In the genomic region with DNA sequence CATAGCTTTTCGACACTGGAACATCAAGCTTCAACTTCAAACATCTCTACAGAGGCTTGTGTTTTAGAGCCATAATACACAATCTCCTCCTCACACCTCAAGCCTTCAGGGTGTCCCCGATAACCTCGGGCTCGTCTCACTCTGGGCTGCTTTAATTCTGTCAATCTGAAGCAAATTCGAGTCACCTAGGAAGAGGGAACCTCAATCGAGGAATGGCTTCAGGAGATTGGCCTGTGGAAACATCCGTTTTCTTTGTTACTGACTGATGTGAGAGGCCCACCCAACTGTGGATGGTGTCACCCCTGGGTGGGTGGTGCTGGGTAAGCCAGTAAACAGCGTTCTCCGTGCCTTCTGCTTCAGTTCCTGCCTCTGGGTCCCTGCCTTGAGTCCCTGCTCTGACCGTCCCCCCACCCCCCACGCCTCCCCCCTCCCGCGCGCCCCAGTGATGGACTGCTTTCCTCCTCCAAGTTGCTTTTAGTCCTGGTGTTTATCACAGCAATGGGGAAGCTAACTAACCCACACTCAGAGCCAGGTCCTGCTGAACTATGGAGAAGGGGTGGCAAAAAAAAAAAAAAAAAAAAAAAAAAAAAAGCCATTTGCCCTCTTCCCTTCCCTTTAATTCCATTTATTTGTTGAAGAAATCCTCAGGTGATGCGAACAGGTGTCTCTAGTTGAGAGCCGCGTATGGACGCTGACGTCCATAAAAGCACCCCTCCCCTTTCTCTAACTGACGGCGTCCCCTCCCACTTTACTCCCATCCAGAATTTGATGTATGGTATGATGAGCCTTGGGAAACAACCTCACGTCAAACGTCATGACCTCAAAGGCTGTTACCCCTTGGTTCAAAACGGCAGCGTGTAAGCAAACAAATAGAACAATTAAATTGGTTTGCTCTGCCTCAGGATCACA, we compare ENCODE assay signal across 10 mouse cellular contexts. TPM values are rescaled to one million over a fixed set of nuclear protein-coding genes. Genes with fewer than 3 reads are reported as not detected.
DNase-seq lines count a peak whose midpoint lies in the region; ATAC-seq and TF ChIP-seq lines count a peak whose summit lies in the region.
"Had no signal": no experiment of that assay in that cellular context is flagged by ENCODE, and none has a peak within 500 bp of the region (broad histone marks: within the 10 kb centered on the region; RNA-seq: fewer than 3 reads in every experiment).

No protein-coding gene starts in this region.

- no peak for DNase-seq in kidney, postnatal 0 days (ENCODE audit: low spot score)
- no peak for DNase-seq in kidney, postnatal 10 days
- no peak for DNase-seq in embryonic facial prominence, embryonic 14.5 days (ENCODE audit: low spot score)
- no peak for DNase-seq in limb, embryonic 10.5 days (ENCODE audit: low spot score)
- DNase-seq in naive thymus-derived CD4-positive, alpha-beta T cell, adult 2 months (ENCODE audit: low read depth): peak; percentile 12
- no peak for DNase-seq in ovary, postnatal 10 days (ENCODE audit: low spot score)
- DNase-seq in urinary bladder, postnatal 14 days (ENCODE audit: low spot score): no peak

- TF ChIP-seq CTCF in kidney, postnatal 0 days (IDR thresholded peaks at IDR 0.05; ENCODE audit: low read depth): no peak

- no peaks in the 10 kb centered on the region for H3K9me3 ChIP-seq in kidney, postnatal 0 days (replicated peaks; ENCODE audit: low read length)
- no peaks in the 10 kb centered on the region for H3K9me3 ChIP-seq in embryonic facial prominence, embryonic 14.5 days (ENCODE audit: control insufficient read depth, low read length)
- no peaks in the 10 kb centered on the region for H3K9me3 ChIP-seq in limb, embryonic 10.5 days (replicated peaks)

- ATAC-seq in kidney, postnatal 0 days (replicated peaks; ENCODE audit: low FRiP score, low read depth): 0 out of 2 replicates have a peak, but pooled peaks have one; percentile 7
- ATAC-seq in embryonic facial prominence, embryonic 14.5 days (ENCODE audit: low read depth): peak; percentile 22; the same call in 1 of the 2 replicates
- ATAC-seq in monocyte, adult 5-6 weeks (replicated peaks; ENCODE audit: insufficient number of reproducible peaks, low FRiP score, low TSS enrichment, poor library complexity, severe bottlenecking): no peak

- WGBS in kidney, postnatal 0 days: 31% methylated on average over 25 of the region's 25 CpGs
- WGBS in embryonic facial prominence, embryonic 14.5 days: 37% methylated on average over 25 of the region's 25 CpGs
- WGBS in limb, embryonic 10.5 days: 32% methylated on average over 25 of the region's 25 CpGs

- H3K4me1 ChIP-seq in kidney, postnatal 0 days (replicated peaks; ENCODE audit: insufficient read depth, low read length): no peaks in the 10 kb centered on the region
- H3K4me1 ChIP-seq in embryonic facial prominence, embryonic 14.5 days (ENCODE audit: control insufficient read depth, insufficient read depth, low read length): no peaks in the 10 kb centered on the region
- peaks cover 10% of the 10 kb centered on the region for H3K4me1 ChIP-seq in limb, embryonic 10.5 days

- H3K27ac ChIP-seq in kidney, postnatal 0 days: no peak overlapping the region
- H3K27ac ChIP-seq in embryonic facial prominence, embryonic 14.5 days (replicated peaks; ENCODE audit: low read depth, low read length): no peak overlapping the region
- peak overlapping the region; percentile 84 for H3K27ac ChIP-seq in limb, embryonic 10.5 days
- H3K27ac ChIP-seq: macrophage had no signal

- H3K36me3 ChIP-seq in kidney, postnatal 0 days (ENCODE audit: insufficient read depth, low read length): no peaks in the 10 kb centered on the region
- H3K36me3 ChIP-seq in embryonic facial prominence, embryonic 14.5 days (ENCODE audit: control insufficient read depth, insufficient read depth, low read length): no peaks in the 10 kb centered on the region
- no peaks in the 10 kb centered on the region for H3K36me3 ChIP-seq in limb, embryonic 10.5 days

- H3K4me3 ChIP-seq in kidney, postnatal 0 days (replicated peaks; ENCODE audit: low read depth, low read length): peak overlapping the region; percentile 21
- peak overlapping the region; percentile 27 for H3K4me3 ChIP-seq in embryonic facial prominence, embryonic 14.5 days (ENCODE audit: low read depth, low read length)
- H3K4me3 ChIP-seq in limb, embryonic 10.5 days: peak overlapping the region; percentile 39

- H3K27me3 ChIP-seq in kidney, postnatal 0 days (ENCODE audit: insufficient read depth, low read length): no peaks in the 10 kb centered on the region
- H3K27me3 ChIP-seq in embryonic facial prominence, embryonic 14.5 days (replicated peaks; ENCODE audit: control insufficient read depth, insufficient read depth, low read length): no peaks in the 10 kb centered on the region
- H3K27me3 ChIP-seq in limb, embryonic 10.5 days (ENCODE audit: low read depth, poor library complexity, severe bottlenecking): no peaks in the 10 kb centered on the region
- H3K27me3 ChIP-seq: Patski had no signal

- H3K9ac ChIP-seq in kidney, postnatal 0 days (ENCODE audit: low read depth, low read length): no peak overlapping the region
- no peak overlapping the region for H3K9ac ChIP-seq in embryonic facial prominence, embryonic 14.5 days (ENCODE audit: low read depth, low read length)

- H3K4me2 ChIP-seq in kidney, postnatal 0 days (ENCODE audit: low read length): peak overlapping the region; percentile 66
- peak overlapping the region; percentile 54 for H3K4me2 ChIP-seq in embryonic facial prominence, embryonic 14.5 days (ENCODE audit: low read depth, low read length)

RNA-seq across cellular contexts. Expression of gene Fbp2, which starts 2.6 kb away (rescaled TPM):
- polyA plus RNA-seq in kidney, postnatal 0 days (2015; fragmentation: Nextera tagmentation; extraction: Ambion mirVana): 34.4 and 40.9 TPM in 2 replicates
- polyA plus RNA-seq in embryonic facial prominence, embryonic 14.5 days (2014; fragmentation: Nextera tagmentation; extraction: Ambion mirVana): 3.1 and 5.4 TPM in 2 replicates
- 0.14 and 0.38 TPM in 2 replicates for polyA plus RNA-seq in limb, embryonic 10.5 days (2016; fragmentation: Nextera tagmentation; extraction: Ambion mirVana)
- not detected in 3 replicates for total RNA-seq in monocyte, adult 5-6 weeks (2017)
- polyA plus RNA-seq: macrophage had no signal

RNA-seq across cellular contexts. Expression of gene Fbp1, which starts 32.4 kb away (rescaled TPM):
- 479 and 621 TPM in 2 replicates for polyA plus RNA-seq in kidney, postnatal 0 days (2015; fragmentation: Nextera tagmentation; extraction: Ambion mirVana)
- polyA plus RNA-seq in embryonic facial prominence, embryonic 14.5 days (2014; fragmentation: Nextera tagmentation; extraction: Ambion mirVana): 1.2 and 2.0 TPM in 2 replicates
- not detected in 2 replicates for polyA plus RNA-seq in limb, embryonic 10.5 days (2016; fragmentation: Nextera tagmentation; extraction: Ambion mirVana)
- total RNA-seq in monocyte, adult 5-6 weeks (2017): 0.86 TPM in 1 of 3 replicates, not detected in the others
- polyA plus RNA-seq: Patski had no signal

Comparison
In these comparisons a context has a peak if more than half of its experiments do, and no peak if none do; other contexts are left out.
1. RNA of gene Fbp1, which starts 32.4 kb away (polyA plus RNA-seq): 479 to 621 TPM in kidney, postnatal 0 days; 1.2 to 2.0 TPM in embryonic facial prominence, embryonic 14.5 days and not detected in limb, embryonic 10.5 days; every median in the first group is over 100 times any median in the second.
2. Peak in every context shown above with its lines, with median percentiles within 50 percentile points of each other: H3K4me3 ChIP-seq.